Mouse (Mus musculus) urinary bladder, postnatal 4 days (tissue): Measurements from ENCODE around the gene Vmn1r192.
"Not testable (repeated sequence)": the region's sequence is repeated elsewhere in the genome, so short reads cannot be mapped to it uniquely, and the experiment has no call there.

ENCODE experiments used
- DNase-seq, 2 experiments: peaks; one replicate each; pipeline ENCODE4 v3.0.0; 2021 to 2022; ENCODE audit warnings: low spot score in 2 of 2

Gene Vmn1r192

DNA sequence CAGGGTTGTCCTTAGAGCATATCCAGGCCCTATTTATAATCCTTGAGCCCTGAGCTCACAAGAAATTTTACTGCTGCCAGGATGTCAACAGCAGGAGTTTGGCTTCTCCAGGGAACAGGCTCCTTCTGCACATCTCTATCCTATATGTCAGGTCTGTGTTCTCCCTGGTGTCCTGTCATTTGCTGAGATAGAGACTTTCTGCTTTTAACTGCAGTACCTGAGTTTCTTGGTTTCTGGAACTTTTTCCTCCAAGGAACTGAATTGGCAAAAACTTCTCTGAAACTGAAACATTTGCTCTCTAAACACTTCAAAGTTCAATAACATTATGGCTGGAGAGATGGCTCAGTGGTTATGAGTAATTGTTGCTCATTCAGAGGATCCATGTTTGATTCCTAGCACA is at the start of gene Vmn1r192:
Vmn1r192 (minus strand) TSS at position 101 of the 400 bp plus-strand sequence.
- no peak for DNase-seq

DNA sequence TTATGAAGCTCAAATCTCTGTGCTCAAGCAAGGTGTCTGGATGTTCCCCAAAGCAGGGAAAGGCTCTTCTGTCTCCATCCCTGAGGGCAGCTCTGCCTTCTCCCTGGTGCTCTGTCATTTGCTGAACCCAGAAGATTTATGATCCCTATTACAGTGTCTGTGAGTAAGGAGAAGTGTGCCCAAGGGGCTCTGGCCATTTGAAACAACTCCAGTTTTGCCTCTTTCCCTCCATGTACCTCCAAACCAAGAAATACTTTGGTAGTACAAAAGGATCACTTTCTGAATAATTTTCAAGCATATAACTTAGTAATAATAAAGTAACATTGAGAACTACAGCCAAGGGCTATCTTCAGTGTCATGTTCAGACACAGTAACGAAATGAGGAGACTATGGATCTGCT is 32.1 kb upstream of the Vmn1r192 start, which contains the start of gene Vmn1r193:
Vmn1r193 (minus strand) TSS at position 101 of the 400 bp plus-strand sequence.
- not testable (repeated sequence) for DNase-seq

DNA sequence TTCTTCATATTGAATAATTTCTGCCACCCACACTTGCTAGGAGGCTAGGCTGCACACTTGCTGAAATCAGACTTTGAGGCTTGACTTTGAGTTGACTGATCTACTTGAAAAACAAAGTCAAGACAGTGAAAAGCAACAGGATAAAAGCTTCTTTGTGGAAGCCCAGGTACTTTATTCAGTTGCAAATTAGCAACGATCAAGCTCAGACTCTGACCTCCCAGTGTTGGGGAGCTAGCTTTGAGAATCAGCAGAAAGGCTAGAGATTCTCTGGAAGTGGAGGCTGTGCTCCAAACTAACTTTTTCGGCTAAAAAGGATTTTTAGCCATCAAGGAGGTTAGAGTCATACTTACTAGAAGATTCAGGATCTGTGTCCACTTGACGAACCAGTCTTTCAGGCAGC is 1.8 kb upstream of the Vmn1r192 start:
- DNase-seq: not testable (repeated sequence)

DNA sequence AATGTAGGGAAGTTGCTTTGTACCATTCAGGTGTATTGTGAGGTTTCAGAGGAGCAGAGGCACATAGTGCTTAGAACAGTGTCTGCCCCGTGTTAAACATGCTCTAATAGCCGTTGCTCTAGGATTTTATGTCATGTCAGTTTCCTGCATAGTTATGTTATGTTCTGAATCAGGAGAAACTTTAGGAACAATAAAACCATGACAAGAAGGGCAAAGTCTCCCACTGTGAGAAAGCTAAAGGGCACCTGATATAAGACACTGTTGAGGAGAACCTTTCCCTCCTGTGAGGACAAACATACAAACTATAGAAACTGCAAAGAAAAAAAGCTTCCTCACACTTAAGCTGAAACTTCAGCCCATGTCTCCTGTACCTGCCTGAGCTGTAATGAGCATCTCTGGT is 556 bp downstream of the Vmn1r192 start:
- DNase-seq: no peak

DNA sequence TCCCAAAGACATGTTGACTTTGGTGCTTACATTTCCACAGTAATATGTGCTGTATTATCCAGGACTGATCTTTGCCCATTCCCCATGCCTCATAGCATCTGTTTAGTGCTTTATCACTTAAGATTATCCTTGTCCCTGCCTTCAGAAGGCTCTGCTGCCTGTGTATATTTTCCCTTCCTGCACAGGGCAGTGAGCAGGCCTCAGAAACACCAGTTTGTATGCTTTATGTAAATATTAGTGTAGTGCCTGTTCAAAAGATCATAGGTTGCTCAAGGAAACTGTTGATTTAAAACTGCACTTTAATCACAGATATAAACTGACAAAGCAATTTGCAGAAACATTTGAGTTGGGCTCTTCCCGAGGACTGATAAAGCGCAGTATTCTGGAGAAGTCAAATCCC is 1.6 kb downstream of the Vmn1r192 start:
- DNase-seq: no peak

DNA sequence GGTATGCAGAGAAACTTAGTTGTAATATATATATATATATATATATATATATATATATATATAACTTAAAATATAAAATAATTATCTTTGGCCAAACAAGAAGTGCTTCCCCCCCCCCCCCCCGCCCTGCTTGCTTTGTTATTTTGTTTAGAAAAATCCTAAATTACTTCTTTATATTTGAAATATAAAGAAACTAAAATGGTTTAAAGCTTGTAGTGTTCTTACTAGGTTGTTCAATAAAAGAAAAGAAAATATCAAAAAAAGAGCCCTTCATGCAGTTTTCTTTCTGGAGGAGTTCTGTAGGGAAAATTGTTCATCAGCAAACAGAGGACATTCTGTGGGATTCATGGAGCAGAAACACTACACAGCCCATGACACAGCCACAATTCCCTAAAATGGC is 7.1 kb downstream of the Vmn1r192 start, which contains the start of gene Vmn1r191:
Vmn1r191 (minus strand) TSS at position 101 of the 400 bp plus-strand sequence.
- DNase-seq: no peak

DNA sequence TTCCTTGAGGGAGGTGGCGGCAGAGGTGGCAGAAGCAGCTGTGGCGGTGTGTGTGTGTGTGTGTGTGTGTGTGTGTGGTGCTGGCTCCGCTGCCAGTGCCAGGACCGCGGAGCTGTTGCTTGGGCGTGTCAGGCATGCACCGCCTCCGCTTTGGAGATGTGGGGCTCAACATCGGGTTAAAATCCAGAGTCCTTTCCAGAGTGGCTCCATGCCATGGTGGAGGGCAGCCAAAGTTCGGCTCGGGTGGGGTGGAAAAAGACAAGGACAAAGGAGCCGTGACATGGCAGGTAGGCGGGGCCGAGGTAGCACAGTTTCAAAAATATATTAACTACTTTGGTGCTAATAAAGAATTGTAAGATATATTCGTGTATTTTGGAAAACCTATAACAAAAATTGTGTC is 22.5 kb downstream of the Vmn1r192 start:
- DNase-seq: no peak

DNA sequence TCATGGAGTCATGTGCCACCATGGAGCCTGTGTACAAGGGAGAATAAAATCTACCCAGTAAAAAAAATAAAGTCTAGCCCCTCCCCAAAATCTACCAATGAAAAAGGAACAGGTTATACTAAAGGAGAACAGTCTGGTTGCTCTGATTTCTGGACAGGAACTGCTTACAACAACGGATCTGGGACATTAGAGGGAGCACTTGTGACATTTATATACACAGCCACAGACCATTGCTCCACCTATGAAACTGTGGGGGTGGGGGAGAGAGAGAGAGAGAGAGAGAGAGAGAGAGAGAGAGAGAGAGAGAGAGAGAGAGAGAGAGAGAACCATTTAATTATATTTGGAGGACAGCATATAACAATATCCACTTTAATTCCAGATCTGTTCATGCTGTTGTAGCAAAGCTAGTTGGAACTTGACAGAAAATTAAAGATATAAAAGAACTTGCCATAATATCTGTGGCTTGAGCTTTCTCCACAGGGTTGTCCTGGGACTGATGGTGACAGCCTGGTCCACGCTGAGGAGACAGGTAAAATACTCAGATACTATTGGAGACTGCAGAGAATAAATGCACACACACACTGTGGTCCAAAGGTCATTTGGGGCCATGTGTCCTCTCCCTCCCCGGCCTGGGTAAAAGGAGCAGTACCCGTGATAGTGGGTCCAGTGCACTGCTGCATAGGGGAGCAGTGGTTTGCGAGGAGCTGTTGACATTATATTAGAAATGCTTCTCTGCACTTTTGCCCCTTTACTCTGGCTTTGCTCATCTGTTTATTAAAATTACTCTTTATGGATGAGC is 54.2 kb downstream of the Vmn1r192 start:
- not testable (repeated sequence) for DNase-seq
